ENCODE assay signal across 20 mouse cellular contexts in genomic region chr2:180307680-180308079, GRCm38 (mm10). TPM values are rescaled to one million over a fixed set of nuclear protein-coding genes. Genes with fewer than 3 reads are reported as not detected.
"Had no signal": no experiment of that assay in that cellular context is flagged by ENCODE, and none has a peak within 500 bp of the region (broad histone marks: within the 10 kb centered on the region; RNA-seq: fewer than 3 reads in every experiment).

No protein-coding gene starts in this region.

- H3K4me1 ChIP-seq: liver, embryonic 12.5 days; midbrain, embryonic 12.5 days; neural tube, embryonic 13.5 days had no signal

- H3K4me2 ChIP-seq: liver, embryonic 12.5 days; midbrain, embryonic 12.5 days; neural tube, embryonic 13.5 days had no signal

- ATAC-seq: liver, embryonic 12.5 days; midbrain, embryonic 16.5 days had no signal

- H3K9me3 ChIP-seq: limb, embryonic 10.5 days; liver, embryonic 12.5 days; midbrain, embryonic 12.5 days; neural tube, embryonic 13.5 days had no signal

- DNase-seq: kidney, adult 11 months; kidney, adult 9 months; kidney, postnatal 4 days; lung, postnatal 36 days; retina, postnatal 1 day; right cerebral cortex, postnatal 14 days; thymus, postnatal 36 days had no signal

- H3K36me3 ChIP-seq: limb, embryonic 10.5 days; liver, embryonic 12.5 days; midbrain, embryonic 12.5 days; neural tube, embryonic 13.5 days had no signal

- H3K27ac ChIP-seq: kidney, postnatal 0 days; layer of hippocampus, adult 2 months; limb, embryonic 10.5 days; liver, embryonic 12.5 days; midbrain, embryonic 12.5 days; neural tube, embryonic 13.5 days had no signal

- H3K4me3 ChIP-seq: layer of hippocampus, adult 2 months; limb, embryonic 10.5 days; liver, embryonic 12.5 days; midbrain, embryonic 12.5 days; neural tube, embryonic 13.5 days had no signal

- H3K9ac ChIP-seq: liver, embryonic 12.5 days; midbrain, embryonic 12.5 days; neural tube, embryonic 13.5 days had no signal

- H3K27me3 ChIP-seq: neural tube, embryonic 13.5 days had no signal

RNA-seq across cellular contexts. Expression of gene Rbbp8nl, which starts 18.0 kb away (rescaled TPM):
- total RNA-seq: layer of hippocampus, adult 2 months; layer of hippocampus, postnatal 10 days; left cerebral cortex, adult 18-20 months; left cerebral cortex, postnatal 10 days; megakaryocyte-erythroid progenitor cell, adult 5-6 weeks had no signal
- polyA plus RNA-seq: liver, embryonic 12.5 days; liver, embryonic 16.5 days; midbrain, embryonic 16.5 days; neural tube, embryonic 13.5 days had no signal

RNA-seq across cellular contexts. Expression of gene Gata5, which starts 26.8 kb away (rescaled TPM):
- total RNA-seq: layer of hippocampus, adult 2 months; layer of hippocampus, postnatal 10 days; left cerebral cortex, adult 18-20 months; left cerebral cortex, postnatal 10 days; megakaryocyte-erythroid progenitor cell, adult 5-6 weeks had no signal
- polyA plus RNA-seq: midbrain, embryonic 12.5 days; midbrain, embryonic 16.5 days; thymus, postnatal 0 days had no signal
